Mouse (Mus musculus) limb, embryonic 14.5 days (tissue): ENCODE results near the gene Gm34302. TPM values are rescaled to one million over a fixed set of nuclear protein-coding genes. Genes with fewer than 3 reads are reported as not detected.
"Not testable (repeated sequence)": the region's sequence is repeated elsewhere in the genome, so short reads cannot be mapped to it uniquely, and the experiment has no call there.

Source experiments
- ATAC-seq: fragments of 200-750 bp; cut with Nextera tagmentation; 2 replicates; pipeline ENCODE4 v1.8.0; 2017; ENCODE audit warnings: low read depth, moderate number of reproducible peaks, moderate TSS enrichment; ENCODE audit not compliant: low FRiP score
- DNase-seq: peaks from one replicate; pipeline ENCODE4 v3.0.0-alpha.2; 2015; ENCODE audit warnings: low spot score
- H3K27ac ChIP-seq: fragments of 300-500 bp; sonication (generic); replicated peaks from 2 replicates; pipeline ENCODE4 v1.5.1; 2014; ENCODE audit warnings: low read depth, mild to moderate bottlenecking, low read length, moderate library complexity, mixed read lengths
- H3K27me3 ChIP-seq: fragments of 300-500 bp; sonication (generic); 2 replicates; pipeline ENCODE4 v1.6.1; 2014; ENCODE audit warnings: low read length, mixed read lengths; ENCODE audit not compliant: control insufficient read depth, insufficient read depth
- H3K36me3 ChIP-seq: fragments of 300-500 bp; sonication (generic); 2 replicates; pipeline ENCODE4 v1.6.1; 2014; ENCODE audit warnings: mild to moderate bottlenecking, low read length, moderate library complexity, mixed read lengths; ENCODE audit not compliant: control insufficient read depth, insufficient read depth
- H3K4me1 ChIP-seq: fragments of 300-500 bp; sonication (generic); 2 replicates; pipeline ENCODE4 v1.6.1; 2014; ENCODE audit warnings: antibody characterized with exemption, low read length, mixed read lengths; ENCODE audit not compliant: control insufficient read depth, insufficient read depth
- H3K4me2 ChIP-seq: fragments of 300-500 bp; sonication (generic); replicated peaks from 2 replicates; pipeline ENCODE4 v1.6.1; 2014; ENCODE audit warnings: low read depth, mild to moderate bottlenecking, low read length, moderate library complexity; ENCODE audit not compliant: severe bottlenecking
- H3K4me3 ChIP-seq: fragments of 300-500 bp; sonication (generic); replicated peaks from 2 replicates; pipeline ENCODE4 v1.5.1; 2014; ENCODE audit warnings: low read length
- H3K9ac ChIP-seq: fragments of 300-500 bp; sonication (generic); 2 replicates; pipeline ENCODE4 v1.6.1; 2014; ENCODE audit warnings: mild to moderate bottlenecking, low read depth, low read length, moderate library complexity; ENCODE audit not compliant: severe bottlenecking
- H3K9me3 ChIP-seq: fragments of 300-500 bp; sonication (generic); 2 replicates; pipeline ENCODE4 v1.6.1; 2016; ENCODE audit warnings: low read length; ENCODE audit not compliant: control insufficient read depth
- POLR2A ChIP-seq: fragments of 200-500 bp; IDR thresholded peaks from 2 replicates; pipeline ENCODE4 v1.8.0; 2012; ENCODE audit warnings: inconsistent platforms, mild to moderate bottlenecking, moderate library complexity, borderline replicate concordance; ENCODE audit not compliant: insufficient read depth, insufficient read length; ENCODE audit errors: extremely low read depth
- WGBS: fragments of 180-500 bp; shearing (Covaris S2); extraction: QIAGEN DNeasy Blood & Tissue Kit; methylation state at CpG from one replicate; pipeline ENCODE4 v1.1.7; 2014; 5-methylcytosine and 5-hydroxymethylcytosine counted together
- polyA plus RNA-seq, 2 experiments: library from polyadenylated mRNA; depleted of rRNA in 1 of 2; stranded (reverse) in 1 of 2; unstranded in 1 of 2; fragments of >200 nt; fragmentation: Nextera tagmentation in 1 of 2; extraction: Ambion mirVana in 1 of 2; gene quantifications; 2 replicates each; pipeline versions ENCODE4 v1.2.1 to v1.2.3; 2012 to 2014

Gene Gm34302
- polyA plus RNA-seq (2012; rRNA removed) (not detected in 2 replicates), polyA plus RNA-seq (2014; fragmentation: Nextera tagmentation; extraction: Ambion mirVana) (1.2 TPM in 1 of 2 replicates, not detected in the other)

DNA sequence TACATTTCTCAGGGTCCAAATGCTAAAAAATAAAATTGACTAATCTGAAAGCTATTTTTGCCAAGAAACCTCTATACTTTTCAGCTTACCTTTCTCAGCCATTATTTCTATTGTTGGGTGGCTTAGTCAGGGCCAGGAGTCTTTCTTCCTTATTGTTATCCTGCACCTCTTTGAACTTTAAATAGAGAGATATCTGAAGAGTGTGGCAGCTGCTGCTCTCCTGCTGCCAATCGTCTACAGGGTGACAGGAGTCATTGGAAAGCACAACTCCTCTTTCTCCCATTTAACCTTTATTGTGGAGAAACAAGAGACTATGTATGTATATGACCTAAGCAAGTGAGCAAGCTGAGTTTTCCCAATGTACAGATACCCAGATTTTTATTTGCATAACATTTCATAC, at the start of gene Gm34302:
Gene Gm34302 (minus strand): TSS at position 154 of the 400 bp plus-strand sequence.
- TF ChIP-seq POLR2A: no peak
- ATAC-seq: no peak
- WGBS: 68% methylated on average over 1 of the region's 1 CpGs

GRCm38 (mm10) chr3:63531847-63532246, 48.2 kb upstream of the Gm34302 start:
- no peak for TF ChIP-seq POLR2A
- no peak overlapping the region for H3K9ac ChIP-seq
- no peak overlapping the region for H3K4me3 ChIP-seq
- ATAC-seq (no peak), DNase-seq (no peak)
- H3K36me3 ChIP-seq: no peaks in the 10 kb centered on the region
- H3K4me2 ChIP-seq: no peak overlapping the region
- H3K4me1 ChIP-seq: no peaks in the 10 kb centered on the region
- WGBS: 39% methylated on average over 1 of the region's 1 CpGs
- H3K27ac ChIP-seq: no peak overlapping the region
- no peaks in the 10 kb centered on the region for H3K9me3 ChIP-seq
- H3K27me3 ChIP-seq: no peaks in the 10 kb centered on the region

More for the DNA sequence above, at the start of gene Gm34302:
- Histone ChIP-seq H3K36me3 (no peaks in the 10 kb centered on the region), H3K9ac (no peak within 1 kb of the TSS), H3K4me3 (no peak within 1 kb of the TSS), H3K27me3 (no peaks in the 10 kb centered on the region), H3K27ac (no peak within 1 kb of the TSS), H3K4me2 (no peak within 1 kb of the TSS), H3K9me3 (no peaks in the 10 kb centered on the region), H3K4me1 (no peaks in the 10 kb centered on the region)
- DNase-seq: no peak

DNA sequence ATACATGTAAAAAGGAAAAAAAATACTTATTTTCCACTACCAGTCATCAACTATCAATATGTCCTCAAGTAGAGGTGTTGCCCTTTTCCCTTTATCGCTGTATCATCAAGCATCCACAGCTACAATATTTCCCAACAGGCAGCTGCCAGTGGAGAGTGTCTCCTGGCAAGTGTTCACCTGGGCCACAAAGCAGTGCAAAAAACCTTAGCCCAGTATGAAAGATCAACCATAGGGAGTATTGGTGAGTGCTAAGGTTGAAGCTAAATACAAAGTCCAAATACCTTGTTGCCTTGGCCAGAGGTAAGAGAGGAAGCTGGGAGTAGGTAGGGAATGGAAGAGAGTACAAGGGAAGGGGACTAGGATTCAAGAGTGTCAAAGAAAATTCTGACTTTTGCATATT, 34.0 kb upstream of the Gm34302 start:
- TF ChIP-seq POLR2A: no peak
- H3K27ac ChIP-seq: no peak overlapping the region
- no peaks in the 10 kb centered on the region for H3K9me3 ChIP-seq
- H3K4me3 ChIP-seq: no peak overlapping the region
- H3K4me1 ChIP-seq: no peaks in the 10 kb centered on the region
- no peak for ATAC-seq
- no peak for DNase-seq
- no peaks in the 10 kb centered on the region for H3K27me3 ChIP-seq
- H3K36me3 ChIP-seq: no peaks in the 10 kb centered on the region
- H3K4me2 ChIP-seq: no peak overlapping the region
- no peak overlapping the region for H3K9ac ChIP-seq
- WGBS: 83% methylated on average over 1 of the region's 1 CpGs

- not testable (repeated sequence) for ATAC-seq, H3K9me3 ChIP-seq, DNase-seq, H3K27me3 ChIP-seq, H3K9ac ChIP-seq, H3K4me2 ChIP-seq, H3K4me3 ChIP-seq, H3K4me1 ChIP-seq, H3K27ac ChIP-seq, H3K36me3 ChIP-seq
- 87% methylated on average over 3 of the region's 3 CpGs for WGBS
These were observed 32.6 kb upstream of the Gm34302 start for GRCm38 (mm10) chr3:63516279-63516678.

DNA sequence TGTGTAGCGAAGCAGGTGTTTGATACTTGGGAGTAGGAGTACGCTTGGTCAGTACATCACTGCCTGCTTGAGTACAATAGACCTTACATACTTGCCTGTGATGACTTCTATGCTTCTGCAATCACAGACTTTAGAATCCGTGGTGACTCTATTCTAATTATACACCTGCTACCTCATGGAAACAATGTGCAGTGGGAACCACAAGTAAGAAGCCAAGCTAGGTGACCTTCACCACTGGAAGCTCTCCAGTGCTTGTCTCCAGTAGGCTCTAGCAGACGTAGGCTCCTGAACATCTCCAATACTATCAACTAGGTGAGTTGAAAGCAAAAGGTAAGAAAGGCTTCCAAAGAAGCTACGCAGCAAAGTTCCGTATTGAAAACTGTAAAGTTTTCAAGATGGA, 27.6 kb upstream of the Gm34302 start:
- no peak for TF ChIP-seq POLR2A
- no peaks in the 10 kb centered on the region for H3K4me1 ChIP-seq
- H3K27ac ChIP-seq: no peak overlapping the region
- ATAC-seq (no peak), DNase-seq (no peak)
- H3K9me3 ChIP-seq: no peaks in the 10 kb centered on the region
- H3K9ac ChIP-seq: no peak overlapping the region
- no peaks in the 10 kb centered on the region for H3K36me3 ChIP-seq
- no peak overlapping the region for H3K4me2 ChIP-seq
- H3K4me3 ChIP-seq: no peak overlapping the region
- H3K27me3 ChIP-seq: no peaks in the 10 kb centered on the region
- 91% methylated on average over 6 of the region's 6 CpGs for WGBS

GRCm38 (mm10) chr3:63509484-63509883, 25.8 kb upstream of the Gm34302 start:
- H3K36me3 ChIP-seq: no peaks in the 10 kb centered on the region
- WGBS: 78% methylated on average over 2 of the region's 2 CpGs
- no peak overlapping the region for H3K27ac ChIP-seq
- H3K9ac ChIP-seq: no peak overlapping the region
- no peaks in the 10 kb centered on the region for H3K27me3 ChIP-seq
- H3K4me1 ChIP-seq: no peaks in the 10 kb centered on the region
- no peak for TF ChIP-seq POLR2A
- H3K9me3 ChIP-seq: no peaks in the 10 kb centered on the region
- DNase-seq (no peak), ATAC-seq (no peak)
- no peak overlapping the region for H3K4me3 ChIP-seq
- no peak overlapping the region for H3K4me2 ChIP-seq
